ENCODE assay signal across 23 mouse cellular contexts in genomic region chr8:94645202-94645601, GRCm38 (mm10). TPM values are rescaled to one million over a fixed set of nuclear protein-coding genes. Genes with fewer than 3 reads are reported as not detected.
DNase-seq lines count a peak whose midpoint lies in the region; ATAC-seq and TF ChIP-seq lines count a peak whose summit lies in the region.
"Had no signal": no experiment of that assay in that cellular context is flagged by ENCODE, and none has a peak within 500 bp of the region (broad histone marks: within the 10 kb centered on the region; RNA-seq: fewer than 3 reads in every experiment).

No protein-coding gene starts in this region.

- peak overlapping the region; percentile 28 for H3K9ac ChIP-seq in MEL (ENCODE audit: control insufficient read depth, low read depth, low read length, poor library complexity, severe bottlenecking)

- peak; percentile 40; the same call in 1 of the 2 replicates for ATAC-seq in G1E (ENCODE audit: extremely low read depth, insufficient number of reproducible peaks, low FRiP score, poor library complexity, severe bottlenecking)
- ATAC-seq: activated CD4-positive, CD25-positive, alpha-beta regulatory T cell, adult 4 months; CD4-positive, CD25-positive, alpha-beta regulatory T cell, adult 4 months; Patski had no signal

- no peak for TF ChIP-seq CTCF in G1E (IDR thresholded peaks at IDR 0.05; ENCODE audit: low read depth, low read length)
- no peak for TF ChIP-seq CTCF in MEL (IDR thresholded peaks at IDR 0.05 in 2 of 3, conservative IDR thresholded peaks at IDR 0.05 in 1 of 3; ENCODE audit: control insufficient read depth in 1 of 3, insufficient read depth in 1 of 3, low read depth in 2 of 3, low read length in 3 of 3, poor library complexity in 1 of 3, severe bottlenecking in 1 of 3)

- H3K9me3 ChIP-seq in G1E (replicated peaks) (no peaks in the 10 kb centered on the region), MEL (replicated peaks; ENCODE audit: insufficient read depth, low read length) (no peaks in the 10 kb centered on the region)

- peaks cover 22% of the 10 kb centered on the region for H3K4me1 ChIP-seq in G1E (ENCODE audit: insufficient read depth, low read depth, low read length)
- H3K4me1 ChIP-seq in MEL (ENCODE audit: control insufficient read depth in 1 of 2, insufficient read depth in 2 of 2, low read length in 2 of 2), result peaks cover 22 to 25% of the 10 kb centered on the region in 2 experiments

- H3K36me3 ChIP-seq in G1E (replicated peaks) (peaks cover 79% of the 10 kb centered on the region), MEL (ENCODE audit: control insufficient read depth in 1 of 2, insufficient read depth in 2 of 2, low read length in 2 of 2) (peaks cover 14 to 53% of the 10 kb centered on the region in 2 experiments)

- DNase-seq in G1E (ENCODE audit: low spot score) (no peak), MEL (ENCODE audit: low read depth, low spot score) (peak; percentile 63), MEL-GATA-1-ER (ENCODE audit: extremely low read depth, low read depth) (peak; percentile 56)
- no peak for DNase-seq in right cerebral cortex, adult 2 months (ENCODE audit: low spot score in 2 of 2)
- no peak for DNase-seq in layer of hippocampus, adult 9-11 months
- DNase-seq in lung, postnatal 36 days, result no peak
- DNase-seq: adrenal gland, adult 2 months; adrenal gland, adult 8-10 months; adrenal gland, postnatal 10 days; adrenal gland, postnatal 14 days; adrenal gland, postnatal 25 days; adrenal gland, postnatal 36 days; B cell, adult 2 months; cerebellum, adult 11 months; cerebellum, adult 11-12 months; cerebellum, adult 18-20 months; cerebellum, adult 2 months; cerebellum, adult 8-10 months; cerebellum, adult 9-10 months had no signal

- no peak for TF ChIP-seq POLR2A in MEL (IDR thresholded peaks at IDR 0.05; ENCODE audit: control insufficient read depth in 1 of 2, insufficient read depth in 1 of 2, low read depth in 1 of 2, low read length in 2 of 2, poor library complexity in 1 of 2)

- peak; percentile 89 for TF ChIP-seq EP300 in MEL (IDR thresholded peaks at IDR 0.05; ENCODE audit: low read depth in 1 of 2, low read length in 2 of 2)

- H3K27me3 ChIP-seq in G1E (ENCODE audit: insufficient read depth, low read length) (no peaks in the 10 kb centered on the region), MEL (ENCODE audit: control insufficient read depth in 1 of 2, insufficient read depth in 2 of 2, low read length in 2 of 2) (no peaks in the 10 kb centered on the region)
- H3K27me3 ChIP-seq: CH12.LX, Patski had no signal

- peak overlapping the region; percentile 86 for H3K27ac ChIP-seq in MEL (ENCODE audit: control insufficient read depth, low read depth, low read length)

- H3K79me2 ChIP-seq in MEL (ENCODE audit: control insufficient read depth, insufficient read depth, low read length, poor library complexity), result no peaks in the 10 kb centered on the region

- no peak for TF ChIP-seq RAD21 in MEL (IDR thresholded peaks at IDR 0.05; ENCODE audit: low read depth, low read length)

- no peak overlapping the region for H3K4me3 ChIP-seq in G1E (ENCODE audit: low read depth, low read length)
- no peak overlapping the region for H3K4me3 ChIP-seq in MEL (ENCODE audit: control insufficient read depth in 1 of 2, insufficient read depth in 1 of 2, low read depth in 2 of 2, low read length in 2 of 2)

TF ChIP-seq in MEL, 35 proteins besides CTCF, POLR2A, EP300 and RAD21:
- TF ChIP-seq HCFC1 (IDR thresholded peaks at IDR 0.05; ENCODE audit: low read depth, low read length), result no peak
- TF ChIP-seq BHLHE40 (IDR thresholded peaks at IDR 0.05; ENCODE audit: borderline replicate concordance, low read depth, low read length), result no peak
- no peak for TF ChIP-seq ZKSCAN1 (IDR thresholded peaks at IDR 0.05; ENCODE audit: low read depth, low read length)
- no peak for TF ChIP-seq USF2 (IDR thresholded peaks at IDR 0.05; ENCODE audit: borderline replicate concordance in 1 of 2, insufficient read depth in 1 of 2, low read depth in 1 of 2, low read length in 2 of 2)
- TF ChIP-seq MXI1 (IDR thresholded peaks at IDR 0.05; ENCODE audit: low read depth, low read length), result peak; percentile 80
- no peak for TF ChIP-seq JUND (IDR thresholded peaks at IDR 0.05; ENCODE audit: low read depth, low read length)
- no peak for TF ChIP-seq MYB (IDR thresholded peaks at IDR 0.05; ENCODE audit: low read depth, low read length)
- no peak for TF ChIP-seq POLR2AphosphoS2 (IDR thresholded peaks at IDR 0.05; ENCODE audit: low read length)
- TF ChIP-seq UBTF (IDR thresholded peaks at IDR 0.05; ENCODE audit: borderline replicate concordance, insufficient read depth, low read depth, low read length), result no peak
- no peak for TF ChIP-seq USF1 (IDR thresholded peaks at IDR 0.05; ENCODE audit: low read depth, low read length)
- peak; percentile 80 for TF ChIP-seq TCF12 (IDR thresholded peaks at IDR 0.05; ENCODE audit: low read depth, low read length)
- TF ChIP-seq NELFE (IDR thresholded peaks at IDR 0.05; ENCODE audit: low read depth, low read length), result no peak
- no peak for TF ChIP-seq ZMIZ1 (IDR thresholded peaks at IDR 0.05; ENCODE audit: low read depth, low read length)
- TF ChIP-seq RCOR1 (IDR thresholded peaks at IDR 0.05; ENCODE audit: low read depth, low read length), result 0 out of 2 replicates have a peak, but pooled peaks have one; percentile 41
- no peak for TF ChIP-seq MAX (IDR thresholded peaks at IDR 0.05; ENCODE audit: low read length)
- no peak for TF ChIP-seq ELF1 (IDR thresholded peaks at IDR 0.05; ENCODE audit: low read depth, low read length)
- TF ChIP-seq ZC3H11A (IDR thresholded peaks at IDR 0.05; ENCODE audit: low read depth, low read length), result no peak
- TF ChIP-seq GABPA (IDR thresholded peaks at IDR 0.05; ENCODE audit: low read depth, low read length), result no peak
- peak; percentile 49; the same call in 1 of the 2 replicates for TF ChIP-seq ETS1 (IDR thresholded peaks at IDR 0.05; ENCODE audit: low read depth, low read length)
- TF ChIP-seq MAZ (IDR thresholded peaks at IDR 0.05; ENCODE audit: low read depth, low read length), result no peak
- TF ChIP-seq NRF1 (IDR thresholded peaks at IDR 0.05; ENCODE audit: insufficient read depth, low read depth, low read length, poor library complexity, severe bottlenecking), result no peak
- TF ChIP-seq TBP (IDR thresholded peaks at IDR 0.05; ENCODE audit: low read depth, low read length), result no peak
- TF ChIP-seq CHD2 (IDR thresholded peaks at IDR 0.05; ENCODE audit: low read length), result no peak
- TF ChIP-seq TAL1 (IDR thresholded peaks at IDR 0.05; ENCODE audit: low read length), result peak; percentile 79
- TF ChIP-seq POLR2AphosphoS5 (IDR thresholded peaks at IDR 0.05; ENCODE audit: borderline replicate concordance, low read depth, low read length), result no peak
- peak; percentile 10; the same call in 1 of the 2 replicates for TF ChIP-seq MAFK (IDR thresholded peaks at IDR 0.05; ENCODE audit: borderline replicate concordance, low read depth, low read length)
- no peak for TF ChIP-seq CHD1 (IDR thresholded peaks at IDR 0.05; ENCODE audit: low read depth, low read length)
- TF ChIP-seq MYC (IDR thresholded peaks at IDR 0.05; ENCODE audit: low read depth, low read length), result peak; percentile 88
- TF ChIP-seq KAT2A (conservative IDR thresholded peaks at IDR 0.05; ENCODE audit: low read depth, low read length), result no peak
- TF ChIP-seq GATA1 (IDR thresholded peaks at IDR 0.05; ENCODE audit: low read depth, low read length), result peak; percentile 94
- no peak for TF ChIP-seq SMC3 (IDR thresholded peaks at IDR 0.05; ENCODE audit: low read depth, low read length)
- TF ChIP-seq MEF2A (IDR thresholded peaks at IDR 0.05; ENCODE audit: extremely low read depth, insufficient replicate concordance, low read depth, low read length, poor library complexity, severe bottlenecking), result no peak
- TF ChIP-seq SIN3A (IDR thresholded peaks at IDR 0.05; ENCODE audit: low read length), result peak; percentile 75; the same call in 1 of the 2 replicates
- TF ChIP-seq ZNF384 (IDR thresholded peaks at IDR 0.05; ENCODE audit: low read depth, low read length), result peak; percentile 65
- no peak for TF ChIP-seq E2F4 (IDR thresholded peaks at IDR 0.05; ENCODE audit: borderline replicate concordance, low read depth, low read length)

RNA-seq across cellular contexts. Expression of gene Arl2bp, which starts 21.2 kb away (rescaled TPM):
- total RNA-seq in G1E (2014; fragmentation: Nextera tagmentation), result 93.0 and 123 TPM in 2 replicates
- total RNA-seq in G1E (2017), result 156 and 180 TPM in 2 replicates
- polyA plus RNA-seq in G1E (2012), result 71.6 and 104 TPM in 2 replicates
- total RNA-seq in MEL (2012; rRNA removed), result 43.8 and 46.7 TPM in 2 replicates
- polyA plus RNA-seq in MEL (2012; ENCODE audit: insufficient read depth in 1 of 2, insufficient read length in 2 of 2, low read depth in 1 of 2, low replicate concordance in 2 of 2, missing spikeins in 1 of 2), result 100 to 1,000 TPM in 1 of 2 experiments, 10 to 100 TPM in 1; 96.1 to 515 TPM

RNA-seq across cellular contexts. Expression of gene Fam192a, which starts 43.4 kb away (rescaled TPM):
- total RNA-seq in G1E (2014; fragmentation: Nextera tagmentation) (53.3 and 65.7 TPM in 2 replicates), G1E (2017) (81.1 and 103 TPM in 2 replicates), MEL (2012; rRNA removed) (43.3 and 46.3 TPM in 2 replicates)
- polyA plus RNA-seq in G1E (2012) (103 and 122 TPM in 2 replicates), MEL (2012; ENCODE audit: insufficient read depth in 1 of 2, insufficient read length in 2 of 2, low read depth in 1 of 2, low replicate concordance in 2 of 2, missing spikeins in 1 of 2) (10 to 100 TPM in 1 of 2 experiments, not detected in 1; 88.1 TPM)

RNA-seq across cellular contexts. Expression of gene Rspry1, which starts 43.5 kb away (rescaled TPM):
- total RNA-seq in G1E (2014; fragmentation: Nextera tagmentation) (136 and 144 TPM in 2 replicates), G1E (2017) (114 and 123 TPM in 2 replicates), MEL (2012; rRNA removed) (32.2 and 34.1 TPM in 2 replicates)
- polyA plus RNA-seq in G1E (2012) (12.0 and 14.9 TPM in 2 replicates), MEL (2012; ENCODE audit: insufficient read depth in 1 of 2, insufficient read length in 2 of 2, low read depth in 1 of 2, low replicate concordance in 2 of 2, missing spikeins in 1 of 2) (10 to 100 TPM in 1 of 2 experiments, not detected in 1; 24.5 TPM)

RNA-seq across cellular contexts. Expression of gene Pllp, which starts 50.9 kb away (rescaled TPM):
- total RNA-seq in G1E (2014; fragmentation: Nextera tagmentation), result not detected in 2 replicates
- 0.12 and 0.22 TPM in 2 replicates for total RNA-seq in G1E (2017)
- not detected in 2 replicates for polyA plus RNA-seq in G1E (2012)
- total RNA-seq in MEL (2012; rRNA removed), result not detected in 2 replicates
- under 1 TPM in 1 of 2 experiments, not detected in 1; 0.06 TPM for polyA plus RNA-seq in MEL (2012; ENCODE audit: insufficient read depth in 1 of 2, insufficient read length in 2 of 2, low read depth in 1 of 2, low replicate concordance in 2 of 2, missing spikeins in 1 of 2)

Comparison
In these comparisons a context has a peak if more than half of its experiments do, and no peak if none do; other contexts are left out.
1. DNase-seq: peak in MEL (single experiment) and MEL-GATA-1-ER (single experiment); none in G1E (single experiment), right cerebral cortex, adult 2 months (0 of 2), layer of hippocampus, adult 9-11 months (single experiment) and lung, postnatal 36 days (single experiment).